Mouse (Mus musculus) T-cell, adult 2 months (primary cell): ENCODE data around the gene Rpa2.
A peak's percentile ranks its signal among the peaks of the same experiment; 100 is the strongest.

Source experiments
- DNase-seq: peaks from one replicate; pipeline ENCODE4 v3.0.0; 2022; ENCODE audit warnings: low spot score

Gene Rpa2

DNA sequence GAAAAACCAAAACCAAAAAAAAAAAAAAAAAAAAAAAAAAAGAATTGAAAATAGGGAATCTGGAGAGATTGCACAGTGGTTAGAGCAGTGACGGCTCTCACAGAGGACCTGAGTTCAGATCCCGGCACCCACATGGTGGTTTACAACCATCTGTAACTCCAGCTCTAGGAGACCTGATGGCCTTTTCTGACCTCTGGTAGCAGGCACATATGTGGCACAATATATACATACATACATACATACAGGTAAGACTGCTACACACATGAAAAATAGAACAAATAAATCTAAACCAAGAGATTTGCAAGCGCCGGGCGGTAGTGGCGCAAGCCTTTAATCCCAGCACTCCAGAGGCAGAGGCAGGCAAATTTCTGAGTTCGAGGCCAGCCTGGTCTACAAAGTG, 35.7 kb downstream of the Rpa2 start:
- no peak for DNase-seq

GRCm38 (mm10) chr4:132804331-132804730, 36.2 kb downstream of the Rpa2 start:
- DNase-seq, result no peak

GRCm38 (mm10) chr4:132805146-132805545, 37.0 kb downstream of the Rpa2 start:
- DNase-seq, result no peak

DNA sequence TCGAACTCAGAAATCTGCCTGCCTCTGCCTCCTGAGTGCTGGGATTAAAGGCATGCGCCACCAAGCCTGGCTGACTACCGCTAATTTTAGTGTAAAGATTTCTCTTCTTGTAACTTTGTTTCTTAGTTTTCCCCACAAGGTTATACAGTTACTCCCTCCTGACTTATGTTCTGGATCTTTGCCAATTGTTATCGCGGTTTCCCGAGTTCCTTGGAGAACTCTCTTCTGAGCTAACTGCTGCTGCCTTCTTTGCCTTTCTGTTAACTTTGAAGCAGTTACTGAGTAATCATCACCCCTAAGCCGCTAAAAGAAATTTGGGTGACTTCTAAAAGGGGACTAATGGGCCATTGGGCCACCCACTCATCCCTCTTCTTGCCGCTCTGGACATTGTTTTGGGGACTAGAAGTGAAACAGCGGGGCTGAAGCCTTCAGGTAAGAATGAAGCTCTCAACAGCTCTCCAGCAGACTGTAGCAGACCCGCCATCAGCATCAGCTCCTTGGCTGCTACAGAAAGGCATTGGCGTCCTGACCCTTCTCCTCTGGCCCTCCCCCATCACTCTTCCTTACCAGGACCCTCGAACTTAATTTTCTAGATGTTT, 37.6 kb downstream of the Rpa2 start:
- DNase-seq, result no peak

GRCm38 (mm10) chr4:132806620-132807191, 38.6 kb downstream of the Rpa2 start:
- DNase-seq, result no peak

DNA sequence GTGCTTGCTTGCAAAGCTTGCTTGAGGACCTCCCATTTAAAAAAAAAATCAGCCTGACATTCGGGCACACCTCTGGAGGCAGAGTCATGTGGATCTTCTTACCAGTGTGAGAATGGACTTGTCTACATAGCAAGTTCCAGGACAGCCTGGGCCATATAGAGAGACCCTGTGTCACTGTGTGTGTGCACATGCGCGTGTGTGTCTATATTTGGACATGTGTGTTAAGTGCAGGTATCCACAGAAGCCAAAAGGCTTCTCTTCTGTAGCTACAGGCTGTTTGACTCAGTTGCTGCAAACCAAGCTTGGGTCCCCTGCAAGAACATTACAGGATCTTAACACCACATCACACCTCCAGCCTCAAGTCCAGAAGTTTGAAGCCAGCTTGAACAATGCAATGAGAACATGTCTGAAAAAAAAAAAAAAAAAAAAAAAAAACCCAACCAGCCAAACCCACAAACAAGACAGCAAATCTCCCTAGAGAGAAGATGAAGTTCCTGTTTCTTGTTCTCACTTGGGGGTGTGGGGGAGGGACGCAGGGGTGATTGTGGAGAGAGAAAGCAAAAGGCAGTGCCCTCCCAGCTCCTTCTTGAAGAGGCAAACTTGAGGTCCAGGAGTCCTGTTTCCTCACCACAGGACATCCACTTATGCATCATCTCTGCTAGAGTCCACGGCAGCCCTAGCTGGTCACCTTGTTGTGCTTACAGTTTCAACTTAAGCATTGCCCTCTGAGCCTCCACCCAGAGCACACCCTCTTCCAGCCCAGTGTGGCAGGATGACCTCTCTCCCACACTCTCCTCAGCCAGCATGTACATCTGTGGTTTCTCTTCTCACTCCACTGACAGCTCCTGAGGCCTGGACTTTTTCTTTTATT, 39.9 kb downstream of the Rpa2 start:
- no peak for DNase-seq

- DNase-seq, result no peak
These were observed 41.5 kb downstream of the Rpa2 start for GRCm38 (mm10) chr4:132809621-132810020.

GRCm38 (mm10) chr4:132816404-132816803, 48.3 kb downstream of the Rpa2 start:
- no peak for DNase-seq

DNA sequence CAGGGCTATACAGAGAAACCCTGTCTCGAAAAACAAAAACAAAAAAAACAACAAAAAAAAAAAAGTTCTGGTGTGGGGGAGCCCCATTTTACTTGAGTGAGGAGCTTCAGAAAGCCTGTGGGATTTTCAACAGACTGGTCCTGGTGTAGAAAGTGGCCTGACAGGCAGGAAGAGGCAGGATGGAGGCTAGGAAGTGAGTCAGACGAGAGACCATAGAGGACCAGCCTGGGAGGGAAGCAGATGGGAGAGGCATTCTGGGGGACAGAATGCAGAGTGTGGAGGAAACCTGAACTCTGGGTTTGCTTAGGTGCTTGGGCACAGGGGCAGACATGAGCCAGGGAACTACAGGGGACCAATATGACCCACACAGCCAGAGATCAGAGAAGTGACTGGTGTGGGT, 48.7 kb downstream of the Rpa2 start:
- no peak for DNase-seq

DNA sequence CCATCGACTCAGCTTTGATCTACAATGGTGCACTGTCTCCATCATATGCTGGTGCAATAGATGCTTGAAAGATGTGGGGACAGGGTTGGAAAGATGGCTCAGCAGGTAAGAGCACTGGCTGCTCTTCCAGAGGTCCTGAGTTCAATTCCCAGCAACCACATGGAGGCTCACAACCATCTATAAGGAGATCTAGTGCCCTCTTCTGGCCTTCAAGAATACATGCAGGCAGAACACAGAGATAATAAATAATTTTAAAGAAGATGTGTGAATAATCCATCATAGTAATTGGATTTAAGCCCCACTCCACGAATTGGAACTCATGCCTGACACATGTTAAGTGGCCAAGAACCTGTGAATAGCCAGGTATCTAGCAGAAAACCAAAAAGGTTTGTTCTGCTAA, 50.3 kb downstream of the Rpa2 start:
- no peak for DNase-seq

GRCm38 (mm10) chr4:132823614-132824366, 55.7 kb downstream of the Rpa2 start:
- peak; percentile 62 for DNase-seq
